Mouse (Mus musculus): ENCODE results near the gene Hist1h2ak. TPM values are rescaled to one million over a fixed set of nuclear protein-coding genes. Genes with fewer than 3 reads are reported as not detected.
"Not testable (repeated sequence)": the region's sequence is repeated elsewhere in the genome, so short reads cannot be mapped to it uniquely, and the experiment has no call there.

Gene Hist1h2ak
- total RNA-seq, 2 experiments from 2014 or later, result 258 to 1,637 TPM

GRCm38 (mm10) chr13:21722373-21722925 lies 31.2 kb downstream of the Hist1h2ak start:
- ATAC-seq (ENCODE audit: poor library complexity, severe bottlenecking), result no peak

DNA sequence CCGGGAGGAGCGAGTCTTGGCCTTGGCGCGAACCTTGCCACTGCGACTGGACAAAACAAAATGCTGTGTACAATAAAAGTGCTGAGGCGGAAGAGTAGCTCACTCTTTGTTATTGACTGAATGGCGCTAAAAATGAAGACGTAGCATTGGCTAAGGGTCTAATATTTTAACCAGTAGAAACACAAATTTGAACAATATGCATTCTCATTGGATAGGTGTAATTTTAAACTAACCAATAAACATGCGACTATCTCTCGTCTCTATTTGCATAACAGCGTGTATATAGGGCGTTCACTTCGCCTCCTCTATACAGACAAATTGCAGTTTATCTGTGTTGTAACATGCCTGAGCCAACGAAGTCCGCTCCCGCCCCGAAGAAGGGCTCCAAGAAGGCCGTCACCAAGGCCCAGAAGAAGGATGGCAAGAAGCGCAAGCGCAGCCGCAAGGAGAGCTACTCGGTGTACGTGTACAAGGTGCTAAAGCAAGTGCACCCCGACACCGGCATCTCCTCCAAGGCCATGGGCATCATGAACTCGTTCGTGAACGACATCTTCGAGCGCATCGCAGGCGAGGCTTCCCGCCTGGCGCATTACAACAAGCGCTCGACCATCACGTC lies 31.8 kb downstream of the Hist1h2ak start, which contains the start of gene Hist1h2bm:
TSS of gene Hist1h2bm (plus strand) at position 288 of the 616 bp plus-strand sequence.
- ATAC-seq (ENCODE audit: poor library complexity, severe bottlenecking), result peak; percentile 94

- not testable (repeated sequence) for ATAC-seq (ENCODE audit: poor library complexity, severe bottlenecking)
Observed at GRCm38 (mm10) chr13:21721107-21721756, 32.4 kb downstream of the Hist1h2ak start.

- no peak for ATAC-seq (ENCODE audit: poor library complexity, severe bottlenecking)
Observed at GRCm38 (mm10) chr13:21718381-21719080, 35.1 kb downstream of the Hist1h2ak start.

- ATAC-seq (ENCODE audit: poor library complexity, severe bottlenecking), result peak; percentile 38
Observed at GRCm38 (mm10) chr13:21717397-21718357, 36.0 kb downstream of the Hist1h2ak start, which contains the start of gene Hist1h3h. Gene Hist1h3h, plus strand, starts transcription at chr13:21717659.

GRCm38 (mm10) chr13:21716540-21717391 lies 36.9 kb downstream of the Hist1h2ak start:
- peak; percentile 30; the same call in 1 of the 2 replicates for ATAC-seq (ENCODE audit: poor library complexity, severe bottlenecking)

- ATAC-seq (ENCODE audit: poor library complexity, severe bottlenecking), result peak; percentile 83
Observed at GRCm38 (mm10) chr13:21715864-21716539, 37.6 kb downstream of the Hist1h2ak start, which contains the start of the genes Hist1h2bl and Hist1h2ai. Gene Hist1h2bl, minus strand, starts transcription at chr13:21716143. Gene Hist1h2ai, plus strand, starts transcription at chr13:21716422.

- 0 out of 2 replicates have a peak, but pooled peaks have one; percentile 6 for ATAC-seq (ENCODE audit: poor library complexity, severe bottlenecking)
Observed at GRCm38 (mm10) chr13:21715131-21715863, 38.3 kb downstream of the Hist1h2ak start.

DNA sequence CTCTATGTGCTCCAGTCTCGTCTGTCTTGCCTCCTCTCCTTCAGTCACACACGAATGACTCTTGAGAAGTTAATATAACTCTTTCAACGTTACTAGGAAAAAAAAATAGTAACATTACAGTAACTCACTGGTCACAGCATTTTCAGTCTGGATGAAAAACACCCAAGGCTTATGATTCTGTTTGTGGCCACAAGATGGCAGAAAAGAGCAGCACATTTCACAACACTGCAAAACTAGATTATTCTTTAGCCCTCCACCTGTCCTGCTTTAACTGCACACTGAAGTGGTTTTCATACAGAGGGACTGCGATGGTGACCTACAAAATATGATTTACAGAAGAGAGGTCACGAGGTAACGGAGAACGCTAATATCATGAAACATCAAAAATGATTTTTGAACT lies 38.9 kb downstream of the Hist1h2ak start:
- ATAC-seq (ENCODE audit: poor library complexity, severe bottlenecking), result peak; percentile 34

- ATAC-seq (ENCODE audit: poor library complexity, severe bottlenecking), result no peak
Observed at GRCm38 (mm10) chr13:21711698-21712097, 41.9 kb downstream of the Hist1h2ak start.

DNA sequence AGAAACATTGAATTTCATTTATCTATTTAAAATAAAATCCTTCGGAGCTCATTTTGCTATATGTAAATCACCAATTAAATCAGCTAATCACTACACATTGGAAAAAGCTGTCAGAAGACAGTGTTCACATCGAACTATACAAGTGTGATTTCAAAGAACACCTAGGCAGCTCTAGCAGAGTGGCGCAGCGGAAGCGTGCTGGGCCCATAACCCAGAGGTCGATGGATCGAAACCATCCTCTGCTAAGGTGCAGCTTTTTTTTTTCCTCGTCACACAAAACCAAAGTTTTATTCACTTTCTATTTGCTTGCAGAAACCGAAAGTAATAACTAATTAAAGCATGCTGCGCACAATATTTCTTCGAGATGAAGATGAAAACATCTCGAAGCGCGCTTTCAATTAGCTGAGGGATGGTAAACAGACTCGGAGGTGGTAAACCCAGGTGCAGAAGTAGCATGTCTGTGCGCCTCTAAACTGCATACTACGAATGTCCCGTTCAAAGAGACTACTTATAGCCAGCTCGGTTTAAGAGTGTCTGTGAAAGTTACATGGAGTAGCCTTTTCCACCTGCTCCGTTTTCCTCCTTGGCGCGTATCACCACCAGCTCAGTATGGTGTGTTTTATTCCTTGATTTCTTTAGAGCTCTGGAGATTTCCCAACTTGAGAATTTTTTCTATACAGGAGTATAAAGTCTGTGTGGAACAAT lies 42.7 kb downstream of the Hist1h2ak start:
- ATAC-seq (ENCODE audit: poor library complexity, severe bottlenecking), result peak; percentile 42

DNA sequence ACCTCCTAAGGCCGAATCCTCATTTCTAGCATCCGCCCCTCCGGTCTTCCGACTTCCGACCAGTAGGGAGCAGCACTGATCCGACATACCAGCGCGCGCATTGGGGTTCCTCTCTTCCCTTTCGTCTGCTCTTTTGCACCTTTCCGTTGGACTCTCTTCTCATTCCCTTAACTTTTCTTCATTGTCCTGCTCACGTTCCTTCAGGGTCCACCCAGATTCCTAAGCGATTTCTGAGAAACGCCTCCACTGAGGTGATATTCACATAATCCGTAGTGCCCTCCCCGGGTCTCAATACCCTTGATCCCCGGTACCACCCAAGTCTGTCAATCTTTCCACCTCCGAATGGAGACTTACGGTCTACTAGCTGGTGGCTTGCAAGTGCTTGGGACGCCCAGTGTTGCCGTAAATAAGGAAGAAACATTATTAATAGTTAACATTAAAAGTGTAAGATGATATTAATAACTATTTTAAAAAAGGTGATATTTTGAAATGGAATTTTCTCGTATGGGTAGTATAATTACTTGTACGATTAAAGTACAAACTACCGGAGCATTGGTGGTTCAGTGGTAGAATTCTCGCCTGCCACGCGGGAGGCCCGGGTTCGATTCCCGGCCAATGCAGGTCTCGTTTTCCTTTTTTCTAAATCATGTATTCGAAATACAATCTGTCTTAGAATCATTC lies 43.5 kb downstream of the Hist1h2ak start:
- ATAC-seq (ENCODE audit: poor library complexity, severe bottlenecking), result peak; percentile 91

- ATAC-seq (ENCODE audit: poor library complexity, severe bottlenecking), result no peak
Observed at GRCm38 (mm10) chr13:21706669-21707068, 47.0 kb downstream of the Hist1h2ak start.
